Mouse (Mus musculus) bone marrow, adult 2 months (tissue): Measurements from ENCODE around the gene Fndc3b. TPM values are rescaled to one million over a fixed set of nuclear protein-coding genes. Genes with fewer than 3 reads are reported as not detected.
A peak's percentile ranks its signal among the peaks of the same experiment; 100 is the strongest.

Source experiments
- H3K27ac ChIP-seq: fragments of 200-500 bp; 2 replicates; pipeline ENCODE4 v1.5.1; 2012; ENCODE audit warnings: low read depth, mild to moderate bottlenecking, control low read depth, inconsistent platforms, low read length; ENCODE audit not compliant: control insufficient read depth, poor library complexity, insufficient read depth
- H3K4me1 ChIP-seq: fragments of 200-500 bp; 2 replicates; pipeline ENCODE4 v1.6.1; 2011; ENCODE audit warnings: low read length; ENCODE audit not compliant: control insufficient read depth, insufficient read depth
- H3K4me3 ChIP-seq: fragments of 200-500 bp; replicated peaks from 2 replicates; pipeline ENCODE3; 2011; ENCODE audit warnings: mild to moderate bottlenecking, low read depth, low read length, control low read depth; ENCODE audit not compliant: control insufficient read depth
- CTCF ChIP-seq: fragments of 200-500 bp; IDR thresholded peaks from 2 replicates; pipeline ENCODE4 v1.5.1; 2011; ENCODE audit warnings: low read length, control low read depth; ENCODE audit not compliant: control insufficient read depth, insufficient read depth
- POLR2A ChIP-seq: fragments of 200-500 bp; IDR thresholded peaks from 2 replicates; pipeline ENCODE4 v1.6.1; 2011; ENCODE audit warnings: low read depth, mild to moderate bottlenecking, control low read depth, low read length, borderline replicate concordance; ENCODE audit not compliant: control insufficient read depth
- WGBS: fragments of 180-500 bp; shearing (Covaris S2); methylation state at CpG from one replicate; pipeline ENCODE4 v1.1.7; 2018; 5-methylcytosine and 5-hydroxymethylcytosine counted together
- polyA plus RNA-seq: library from polyadenylated mRNA; stranded (reverse); fragments of >200 nt; gene quantifications from 2 replicates; pipeline ENCODE4 v1.2.4, GENCODE M21; 2011; ENCODE audit warnings: low replicate concordance; ENCODE audit not compliant: missing spikeins, insufficient read depth, insufficient read length

Gene Fndc3b
- polyA plus RNA-seq, 1 experiment = 4.2 TPM

- TF ChIP-seq POLR2A (no peak), CTCF (no peak)
- no peak overlapping the region for H3K27ac ChIP-seq
- no peak overlapping the region for H3K4me3 ChIP-seq
- 86% methylated on average over 7 of the region's 7 CpGs for WGBS
- no peaks in the 10 kb centered on the region for H3K4me1 ChIP-seq
Observed at GRCm38 (mm10) chr3:27631112-27631511, 80.0 kb downstream of the Fndc3b start.

DNA sequence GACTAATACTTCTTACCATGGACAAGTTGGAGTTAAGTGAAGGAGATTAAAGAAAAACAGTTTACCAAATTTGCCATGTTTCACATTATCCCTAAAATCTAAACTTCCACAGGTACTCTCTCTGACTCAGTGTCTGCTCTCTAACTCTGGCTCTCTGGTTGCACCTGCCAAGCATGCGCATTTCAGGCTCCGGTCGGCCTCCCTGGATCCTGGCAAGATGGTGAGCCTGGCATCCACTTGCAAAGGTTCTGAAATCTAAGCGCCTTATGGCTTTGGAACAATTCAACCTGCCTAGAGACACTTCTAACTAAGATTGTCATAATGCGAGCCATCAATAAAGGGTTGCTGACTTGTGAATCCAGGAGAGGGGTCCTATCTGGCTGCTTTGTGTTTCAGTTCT, 81.4 kb downstream of the Fndc3b start:
- H3K4me3 ChIP-seq = no peak overlapping the region
- TF ChIP-seq POLR2A (no peak), CTCF (no peak)
- WGBS = 87% methylated on average over 5 of the region's 5 CpGs
- H3K27ac ChIP-seq = no peak overlapping the region
- H3K4me1 ChIP-seq = no peaks in the 10 kb centered on the region; the same call in 1 of the 2 replicates

- WGBS = 83% methylated on average over 8 of the region's 8 CpGs
Observed at GRCm38 (mm10) chr3:27626301-27626700, 84.8 kb downstream of the Fndc3b start.

DNA sequence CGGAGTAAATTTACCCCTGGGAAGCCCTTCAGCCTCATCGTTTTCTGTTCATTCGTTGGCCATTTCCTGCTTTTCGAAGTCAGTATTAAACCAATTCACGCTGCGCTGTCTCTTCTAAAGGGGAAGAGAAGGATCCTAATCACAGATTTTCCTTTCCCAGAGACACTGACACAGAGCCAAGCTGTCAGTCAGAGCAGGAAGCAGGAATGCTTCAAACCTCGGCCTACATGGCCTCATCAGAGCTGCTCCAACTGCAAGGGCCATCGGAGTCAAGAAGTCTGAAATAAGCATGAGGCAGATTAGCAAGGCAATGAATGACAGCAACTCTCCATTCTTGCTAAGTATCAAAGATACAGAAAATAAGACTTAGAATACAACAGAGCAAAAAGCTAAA, 85.5 kb downstream of the Fndc3b start:
- no peak overlapping the region for H3K27ac ChIP-seq
- 64% methylated on average over 8 of the region's 8 CpGs for WGBS
- H3K4me3 ChIP-seq = no peak overlapping the region
- no peaks in the 10 kb centered on the region; the same call in 1 of the 2 replicates for H3K4me1 ChIP-seq
- TF ChIP-seq CTCF (no peak), POLR2A (no peak)

More at GRCm38 (mm10) chr3:27626301-27626700, 84.8 kb downstream of the Fndc3b start:
- Histone ChIP-seq H3K27ac (no peak overlapping the region), H3K4me3 (no peak overlapping the region), H3K4me1 (no peaks in the 10 kb centered on the region; the same call in 1 of the 2 replicates)
- TF ChIP-seq POLR2A (no peak), CTCF (no peak)

DNA sequence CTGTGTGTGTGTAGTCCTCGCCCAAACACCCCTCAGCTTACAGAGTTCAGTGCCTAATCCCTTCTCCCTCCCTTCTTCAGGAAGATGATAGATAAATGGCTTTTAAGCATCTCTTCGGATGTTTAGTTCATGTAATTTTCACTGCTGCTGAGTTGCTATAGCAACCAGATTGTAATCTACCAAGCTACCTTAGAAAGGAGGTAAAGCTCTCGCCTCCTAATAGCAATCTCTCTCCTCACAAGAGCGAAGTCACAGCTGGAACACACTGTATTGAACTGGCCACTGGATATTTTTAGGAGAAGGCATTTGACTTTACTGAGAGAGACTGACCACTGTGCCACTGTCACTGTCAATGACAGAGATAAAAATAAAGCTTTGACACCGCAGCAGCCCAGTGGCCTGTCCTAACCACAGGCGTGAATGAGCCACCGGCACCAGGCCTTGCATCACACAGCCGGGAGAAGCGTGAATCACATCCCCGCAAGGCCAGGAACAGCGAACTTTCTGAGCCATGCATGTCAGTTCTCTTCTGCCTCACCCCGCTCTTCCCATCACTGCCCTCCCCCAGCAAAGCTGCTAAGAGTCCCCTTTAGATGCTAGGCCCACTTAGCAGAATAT, 86.0 kb downstream of the Fndc3b start:
- WGBS = 54% methylated on average over 12 of the region's 12 CpGs

GRCm38 (mm10) chr3:27622451-27622850, 88.7 kb downstream of the Fndc3b start:
- Histone ChIP-seq H3K27ac (no peak overlapping the region), H3K4me1 (peaks cover under 1% of the 10 kb centered on the region; the same call in 1 of the 2 replicates), H3K4me3 (no peak overlapping the region)
- WGBS = 47% methylated on average over 4 of the region's 4 CpGs
- no peak for TF ChIP-seq POLR2A
- TF ChIP-seq CTCF = no peak

More for the DNA sequence above, 86.0 kb downstream of the Fndc3b start:
- no peak overlapping the region for H3K4me3 ChIP-seq
- no peaks in the 10 kb centered on the region; the same call in 1 of the 2 replicates for H3K4me1 ChIP-seq
- no peak for TF ChIP-seq CTCF
- no peak for TF ChIP-seq POLR2A
- no peak overlapping the region; the same call in 1 of the 2 replicates for H3K27ac ChIP-seq

DNA sequence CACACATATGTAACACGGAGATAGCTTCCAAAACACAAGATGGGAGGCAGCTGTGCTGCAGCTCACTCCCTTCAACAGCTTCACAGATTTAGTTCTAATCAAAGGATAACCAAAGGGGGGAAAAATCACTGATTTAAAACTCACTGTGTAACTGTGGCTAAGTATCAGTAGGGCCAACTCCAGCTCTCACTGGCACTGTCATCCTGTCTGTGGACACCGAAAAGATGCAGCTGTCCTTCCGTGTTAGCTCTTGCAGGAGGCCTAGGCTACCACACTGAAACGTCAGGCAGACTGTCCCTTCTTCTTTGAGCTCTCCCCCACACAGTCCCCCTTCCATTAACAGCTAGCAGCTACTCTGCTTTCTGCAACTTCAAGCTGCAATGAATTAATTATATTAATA, 89.9 kb downstream of the Fndc3b start:
- no peak overlapping the region for H3K27ac ChIP-seq
- peaks cover 4% of the 10 kb centered on the region; the same call in 1 of the 2 replicates for H3K4me1 ChIP-seq
- WGBS = 83% methylated on average over 4 of the region's 4 CpGs
- TF ChIP-seq CTCF = no peak
- no peak for TF ChIP-seq POLR2A
- no peak overlapping the region for H3K4me3 ChIP-seq

DNA sequence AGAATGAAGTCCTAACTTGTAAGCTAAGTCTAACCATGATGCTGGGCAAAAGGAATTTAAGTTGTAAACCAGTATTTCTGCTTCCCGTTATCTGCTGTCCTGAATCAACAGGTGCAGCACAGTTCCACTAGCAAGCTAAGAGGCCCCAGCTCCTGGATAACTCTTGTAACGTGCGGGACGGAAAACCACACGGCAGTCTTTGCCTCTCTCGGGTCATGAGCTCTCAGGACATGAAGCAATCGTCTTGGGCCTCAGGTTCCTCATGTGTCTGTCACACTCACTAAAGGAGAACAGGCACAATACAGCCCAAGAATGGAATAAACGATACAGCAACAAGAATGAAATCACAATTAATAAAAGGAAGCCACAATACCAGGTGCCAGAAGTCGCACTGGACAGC, 93.4 kb downstream of the Fndc3b start:
- TF ChIP-seq POLR2A = no peak
- no peak for TF ChIP-seq CTCF
- 6% methylated on average over 9 of the region's 9 CpGs for WGBS
- Histone ChIP-seq H3K27ac (peak overlapping the region; percentile 75), H3K4me3 (peak overlapping the region; percentile 51), H3K4me1 (peaks cover 4% of the 10 kb centered on the region; the same call in 1 of the 2 replicates)

DNA sequence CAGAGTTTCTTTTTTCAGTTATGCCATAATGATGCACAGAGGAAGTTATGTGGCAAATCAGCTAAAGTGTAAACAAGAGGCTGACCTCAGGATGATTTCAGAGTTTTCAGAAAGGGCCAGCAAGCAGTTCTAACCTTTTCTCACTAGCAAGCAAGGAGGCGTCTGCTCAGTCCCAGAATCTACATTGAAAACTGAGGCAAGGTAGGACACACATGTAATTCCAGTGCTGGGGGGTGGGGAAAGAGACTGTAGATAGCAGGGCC, 93.9 kb downstream of the Fndc3b start:
- Histone ChIP-seq H3K4me1 (peaks cover 4% of the 10 kb centered on the region; the same call in 1 of the 2 replicates), H3K4me3 (peak overlapping the region; percentile 51), H3K27ac (peak overlapping the region; percentile 75)
- 33% methylated on average over 1 of the region's 1 CpGs for WGBS
- TF ChIP-seq POLR2A (no peak), CTCF (no peak)
